In the genomic region with DNA sequence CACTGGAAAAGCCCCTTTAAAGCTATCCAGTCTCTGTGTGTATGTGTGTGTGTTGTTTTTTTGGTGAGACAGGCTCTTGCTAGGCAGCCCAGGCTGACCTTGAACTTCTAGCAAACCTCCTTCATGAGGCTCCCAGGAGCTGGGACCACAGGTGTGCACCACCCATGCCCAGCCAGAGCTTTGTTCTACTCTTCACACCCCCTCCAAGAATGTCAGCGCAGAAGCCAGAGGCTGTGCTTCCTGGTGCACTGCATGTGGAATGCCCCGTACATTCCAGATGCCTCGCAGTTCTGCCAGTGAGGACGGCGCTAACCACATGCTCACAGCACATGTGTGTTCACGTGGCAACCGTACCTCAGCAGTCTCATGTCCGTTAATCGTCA, we compare ENCODE assay signal across 25 mouse cellular contexts. TPM values are rescaled to one million over a fixed set of nuclear protein-coding genes. Genes with fewer than 3 reads are reported as not detected.
DNase-seq lines count a peak whose midpoint lies in the region; ATAC-seq and TF ChIP-seq lines count a peak whose summit lies in the region.
"Had no signal": no experiment of that assay in that cellular context is flagged by ENCODE, and none has a peak within 500 bp of the region (broad histone marks: within the 10 kb centered on the region; RNA-seq: fewer than 3 reads in every experiment).

No protein-coding gene starts in this region.

- H3K27ac ChIP-seq in heart, embryonic 11.5 days (ENCODE audit: low read depth, low read length) = peak overlapping the region; percentile 37
- H3K27ac ChIP-seq in liver, embryonic 15.5 days (replicated peaks) = peak overlapping the region; percentile 97
- H3K27ac ChIP-seq in cerebellum, adult 2 months (ENCODE audit: insufficient read depth, low read length) = no peak overlapping the region
- H3K27ac ChIP-seq: embryonic facial prominence, embryonic 12.5 days; hindbrain, embryonic 14.5 days; kidney, postnatal 0 days; limb, embryonic 13.5 days; lung, embryonic 15.5 days; macrophage; neural tube, embryonic 13.5 days had no signal

- TF ChIP-seq CTCF in cerebellum, adult 2 months (IDR thresholded peaks at IDR 0.05; ENCODE audit: borderline replicate concordance, insufficient read depth, low read depth, low read length) = no peak

- 90% methylated on average over 9 of the region's 9 CpGs for whole genome bisulfite sequencing in heart, embryonic 11.5 days (ENCODE audit: insufficient replicate concordance)
- 89% methylated on average over 9 of the region's 9 CpGs for WGBS in liver, embryonic 15.5 days (ENCODE audit: insufficient replicate concordance)
- 92% methylated on average over 9 of the region's 9 CpGs for WGBS in cerebellum, adult 2 months

- no peak for DNase-seq in heart, adult 11 months
- DNase-seq in ES-CJ7 (ENCODE audit: low read depth, low spot score) = peak; percentile 23
- no peak for DNase-seq in right cerebral cortex, postnatal 10 days (ENCODE audit: low spot score in 2 of 2)
- DNase-seq in cerebellum, adult 2 months = no peak
- DNase-seq: adrenal gland, postnatal 10 days; cerebellum, postnatal 10 days; gastrocnemius, postnatal 25 days; right cerebral cortex, adult 18-20 months; thymus, postnatal 14 days had no signal

- no peak overlapping the region for H3K4me3 ChIP-seq in heart, embryonic 11.5 days (ENCODE audit: low read depth, low read length)
- H3K4me3 ChIP-seq in erythroblast, embryonic 14.5 days (replicated peaks) = peak overlapping the region; percentile 43
- H3K4me3 ChIP-seq in liver, embryonic 15.5 days (replicated peaks) = peak overlapping the region; percentile 21
- H3K4me3 ChIP-seq in cerebellum, adult 2 months (replicated peaks; ENCODE audit: insufficient read depth, low read depth, low read length) = no peak overlapping the region
- H3K4me3 ChIP-seq: embryonic facial prominence, embryonic 12.5 days; heart, embryonic 10.5 days; limb, embryonic 13.5 days; lung, embryonic 15.5 days; neural tube, embryonic 13.5 days had no signal

- no peak for ATAC-seq in heart, embryonic 11.5 days (replicated peaks; ENCODE audit: insufficient number of reproducible peaks, low FRiP score, low TSS enrichment)
- no peak for ATAC-seq in liver, embryonic 15.5 days (ENCODE audit: insufficient read depth)
- ATAC-seq in activated CD4-positive, CD25-positive, alpha-beta regulatory T cell, adult 4 months = no peak
- ATAC-seq: forebrain, embryonic 16.5 days had no signal

- no peaks in the 10 kb centered on the region for H3K4me1 ChIP-seq in heart, embryonic 11.5 days (ENCODE audit: control insufficient read depth, insufficient read depth, low read length)
- H3K4me1 ChIP-seq in erythroblast, embryonic 14.5 days (ENCODE audit: control insufficient read depth) = peaks cover 92% of the 10 kb centered on the region
- peaks cover 76% of the 10 kb centered on the region for H3K4me1 ChIP-seq in liver, embryonic 15.5 days (replicated peaks)
- peaks cover 14% of the 10 kb centered on the region for H3K4me1 ChIP-seq in cerebellum, adult 2 months (ENCODE audit: control insufficient read depth, insufficient read depth, low read length)
- H3K4me1 ChIP-seq: embryonic facial prominence, embryonic 12.5 days; heart, embryonic 10.5 days; limb, embryonic 13.5 days; lung, embryonic 15.5 days; neural tube, embryonic 13.5 days had no signal

- TF ChIP-seq POLR2A in cerebellum, adult 2 months (IDR thresholded peaks at IDR 0.05; ENCODE audit: borderline replicate concordance, insufficient read depth, low read length) = no peak

- peaks cover 48% of the 10 kb centered on the region for H3K36me3 ChIP-seq in heart, embryonic 11.5 days (ENCODE audit: control insufficient read depth, insufficient read depth, low read length)
- peaks cover 100% of the 10 kb centered on the region for H3K36me3 ChIP-seq in erythroblast, embryonic 14.5 days (ENCODE audit: control insufficient read depth)
- peaks cover 100% of the 10 kb centered on the region for H3K36me3 ChIP-seq in liver, embryonic 15.5 days (replicated peaks)

- no peak overlapping the region for H3K4me2 ChIP-seq in heart, embryonic 11.5 days
- peak overlapping the region; percentile 57 for H3K4me2 ChIP-seq in liver, embryonic 15.5 days
- H3K4me2 ChIP-seq: embryonic facial prominence, embryonic 12.5 days; hindbrain, embryonic 14.5 days; limb, embryonic 13.5 days; lung, embryonic 15.5 days; midbrain, embryonic 11.5 days; neural tube, embryonic 13.5 days had no signal

- no peaks in the 10 kb centered on the region for H3K9me3 ChIP-seq in heart, embryonic 11.5 days (replicated peaks; ENCODE audit: control insufficient read depth, low read length)
- H3K9me3 ChIP-seq in erythroblast, embryonic 14.5 days (ENCODE audit: control insufficient read depth, low read length) = no peaks in the 10 kb centered on the region
- no peaks in the 10 kb centered on the region for H3K9me3 ChIP-seq in liver, embryonic 15.5 days (replicated peaks)
- H3K9me3 ChIP-seq: embryonic facial prominence, embryonic 12.5 days; heart, embryonic 10.5 days; limb, embryonic 13.5 days; lung, embryonic 15.5 days; neural tube, embryonic 13.5 days had no signal

- H3K9ac ChIP-seq in heart, embryonic 11.5 days (ENCODE audit: low read depth, low read length) = no peak overlapping the region
- H3K9ac ChIP-seq in liver, embryonic 15.5 days = peak overlapping the region; percentile 55
- H3K9ac ChIP-seq: embryonic facial prominence, embryonic 12.5 days; hindbrain, embryonic 14.5 days; limb, embryonic 13.5 days; lung, embryonic 15.5 days; neural tube, embryonic 13.5 days had no signal

- no peaks in the 10 kb centered on the region for H3K27me3 ChIP-seq in heart, embryonic 11.5 days (ENCODE audit: control insufficient read depth, insufficient read depth, low read length)
- no peaks in the 10 kb centered on the region for H3K27me3 ChIP-seq in erythroblast, embryonic 14.5 days (ENCODE audit: control insufficient read depth)
- H3K27me3 ChIP-seq in liver, embryonic 15.5 days = no peaks in the 10 kb centered on the region
- H3K27me3 ChIP-seq in cerebellum, adult 2 months (ENCODE audit: control insufficient read depth, insufficient read depth, low read length) = no peaks in the 10 kb centered on the region
- H3K27me3 ChIP-seq: embryonic facial prominence, embryonic 12.5 days; limb, embryonic 13.5 days; lung, embryonic 15.5 days; neural tube, embryonic 13.5 days had no signal

RNA-seq across cellular contexts. Expression of gene Gm49354, which starts 14.4 kb away (rescaled TPM):
- not detected in 2 replicates for polyA plus RNA-seq in heart, embryonic 11.5 days (2014; fragmentation: Nextera tagmentation; extraction: Ambion mirVana)
- polyA plus RNA-seq in erythroblast, embryonic 14.5 days (2012) = 10.5 and 10.8 TPM in 2 replicates
- not detected in 2 replicates for polyA plus RNA-seq in liver, embryonic 15.5 days (2015; fragmentation: Nextera tagmentation; extraction: Ambion mirVana)
- not detected in 2 replicates for polyA plus RNA-seq in cerebellum, adult 2 months (2012; rRNA removed)
- not detected for polyA plus RNA-seq in activated CD4-positive, CD25-positive, alpha-beta regulatory T cell, adult 4 months (2017; shearing (Covaris generic))
- polyA plus RNA-seq: embryonic facial prominence, embryonic 12.5 days; forebrain, embryonic 16.5 days; heart, embryonic 10.5 days; hindbrain, embryonic 14.5 days; intestine, embryonic 14.5 days; kidney, postnatal 0 days; limb, embryonic 13.5 days; lung, embryonic 15.5 days; macrophage; midbrain, embryonic 11.5 days; neural tube, embryonic 13.5 days; small intestine, adult 2 months had no signal

RNA-seq across cellular contexts. Expression of gene Tut7, which starts 26.5 kb away (rescaled TPM):
- polyA plus RNA-seq in heart, embryonic 11.5 days (2014; fragmentation: Nextera tagmentation; extraction: Ambion mirVana) = 40.1 and 45.1 TPM in 2 replicates
- 7.5 and 8.1 TPM in 2 replicates for polyA plus RNA-seq in erythroblast, embryonic 14.5 days (2012)
- 57.2 and 60.4 TPM in 2 replicates for polyA plus RNA-seq in liver, embryonic 15.5 days (2015; fragmentation: Nextera tagmentation; extraction: Ambion mirVana)
- polyA plus RNA-seq in cerebellum, adult 2 months (2012; rRNA removed) = 35.5 and 36.5 TPM in 2 replicates
- polyA plus RNA-seq in activated CD4-positive, CD25-positive, alpha-beta regulatory T cell, adult 4 months (2017; shearing (Covaris generic)) = 10 to 100 TPM; 62.4 to 64.7 TPM

RNA-seq across cellular contexts. Expression of gene Isca1, which starts 26.8 kb away (rescaled TPM):
- 168 and 171 TPM in 2 replicates for polyA plus RNA-seq in heart, embryonic 11.5 days (2014; fragmentation: Nextera tagmentation; extraction: Ambion mirVana)
- polyA plus RNA-seq in erythroblast, embryonic 14.5 days (2012) = 62.3 and 68.6 TPM in 2 replicates
- polyA plus RNA-seq in liver, embryonic 15.5 days (2015; fragmentation: Nextera tagmentation; extraction: Ambion mirVana) = 231 and 236 TPM in 2 replicates
- 296 and 301 TPM in 2 replicates for polyA plus RNA-seq in cerebellum, adult 2 months (2012; rRNA removed)
- 10 to 100 TPM; 40.9 to 53.5 TPM for polyA plus RNA-seq in activated CD4-positive, CD25-positive, alpha-beta regulatory T cell, adult 4 months (2017; shearing (Covaris generic))

RNA-seq across cellular contexts. Expression of gene 1700014D04Rik, which starts 49.9 kb away (rescaled TPM):
- not detected in 2 replicates for polyA plus RNA-seq in heart, embryonic 11.5 days (2014; fragmentation: Nextera tagmentation; extraction: Ambion mirVana)
- polyA plus RNA-seq in erythroblast, embryonic 14.5 days (2012) = 0.09 TPM in 1 of 2 replicates, not detected in the other
- polyA plus RNA-seq in liver, embryonic 15.5 days (2015; fragmentation: Nextera tagmentation; extraction: Ambion mirVana) = not detected in 2 replicates
- 0.17 and 0.28 TPM in 2 replicates for polyA plus RNA-seq in cerebellum, adult 2 months (2012; rRNA removed)
- not detected for polyA plus RNA-seq in activated CD4-positive, CD25-positive, alpha-beta regulatory T cell, adult 4 months (2017; shearing (Covaris generic))
- polyA plus RNA-seq: heart, embryonic 10.5 days; intestine, embryonic 14.5 days; kidney, postnatal 0 days; lung, embryonic 15.5 days; macrophage; small intestine, adult 2 months had no signal

Comparison
In these comparisons a context has a peak if more than half of its experiments do, and no peak if none do; other contexts are left out.
1. H3K4me3 ChIP-seq: peak in erythroblast, embryonic 14.5 days (single experiment) and liver, embryonic 15.5 days (single experiment); none in heart, embryonic 11.5 days (single experiment) and cerebellum, adult 2 months (single experiment).
2. RNA of gene Gm49354, which starts 14.4 kb away (polyA plus RNA-seq): 10.5 to 10.8 TPM in erythroblast, embryonic 14.5 days; not detected in heart, embryonic 11.5 days, not detected in liver, embryonic 15.5 days, not detected in cerebellum, adult 2 months and not detected in activated CD4-positive, CD25-positive, alpha-beta regulatory T cell, adult 4 months; every median in the first group is over 10 times any median in the second.